Comparison of ENCODE assay signal across 8 mouse cellular contexts in genomic region chr4:33208881-33209841, GRCm38 (mm10). TPM values are rescaled to one million over a fixed set of nuclear protein-coding genes. Genes with fewer than 3 reads are reported as not detected.
A peak's percentile ranks its signal among the peaks of the same experiment; 100 is the strongest.
DNase-seq lines count a peak whose midpoint lies in the region; ATAC-seq and TF ChIP-seq lines count a peak whose summit lies in the region.

Gene Srsf12 (plus strand): TSS chr4:33208991.

- peak within 1 kb of the TSS; percentile 99 for H3K4me2 ChIP-seq in kidney, embryonic 14.5 days (replicated peaks; ENCODE audit: low read depth, low read length)

- peaks cover 8% of the 10 kb centered on the region; the same call in 1 of the 2 replicates for H3K4me1 ChIP-seq in kidney, embryonic 14.5 days (ENCODE audit: control insufficient read depth, insufficient read depth, low read length)
- no peaks in the 10 kb centered on the region for H3K4me1 ChIP-seq in lung, adult 2 months (ENCODE audit: control insufficient read depth, insufficient read depth, low read length)

- peak within 1 kb of the TSS; percentile 72 for H3K4me3 ChIP-seq in kidney, embryonic 14.5 days (ENCODE audit: low read length)
- H3K4me3 ChIP-seq in lung, adult 2 months (replicated peaks; ENCODE audit: extremely low read depth, low read depth, low read length): peak within 1 kb of the TSS; percentile 28

- DNase-seq in kidney, adult 11 months: no peak
- peak; percentile 72 to 75 for DNase-seq in cerebellum, postnatal 14 days
- peak in 1 of 2 experiments; percentile 48 for DNase-seq in layer of hippocampus, adult 18-20 months (ENCODE audit: low spot score in 2 of 2)
- DNase-seq in lung, adult 2 months: peak; percentile 6
- peak; percentile 64 for DNase-seq in thymus, postnatal 14 days

- no peaks in the 10 kb centered on the region for H3K36me3 ChIP-seq in kidney, embryonic 14.5 days (ENCODE audit: control insufficient read depth, insufficient read depth, low read length)

- H3K27ac ChIP-seq in kidney, embryonic 14.5 days (ENCODE audit: low read depth, low read length): no peak within 1 kb of the TSS

- WGBS in kidney, embryonic 14.5 days: 2% methylated on average over 63 of the region's 65 CpGs
- 3% methylated on average over 65 of the region's 65 CpGs for WGBS in lung, adult 2 months

- peaks cover 3% of the 10 kb centered on the region; the same call in 1 of the 2 replicates for H3K9me3 ChIP-seq in kidney, embryonic 14.5 days (ENCODE audit: control insufficient read depth, low read length)

- peak within 1 kb of the TSS; percentile 73 for H3K9ac ChIP-seq in kidney, embryonic 14.5 days (ENCODE audit: low read depth, low read length)

- no peak for TF ChIP-seq POLR2A in lung, adult 2 months (IDR thresholded peaks at IDR 0.05; ENCODE audit: borderline replicate concordance, extremely low read depth, low read depth, low read length)

- no peak for TF ChIP-seq CTCF in lung, adult 2 months (IDR thresholded peaks at IDR 0.05; ENCODE audit: insufficient read depth, low read length)

- ATAC-seq in kidney, embryonic 14.5 days (ENCODE audit: low FRiP score, low TSS enrichment): peak; percentile 75
- ATAC-seq in granulocyte monocyte progenitor cell, adult 5-6 weeks (replicated peaks; ENCODE audit: poor library complexity, severe bottlenecking): peak; percentile 70
- ATAC-seq in neutrophil, adult 5-6 weeks (ENCODE audit: extremely low read depth, insufficient number of reproducible peaks, low FRiP score, poor library complexity, severe bottlenecking): peak; percentile 58; the same call in 1 of the 2 replicates

- H3K27me3 ChIP-seq in kidney, embryonic 14.5 days (ENCODE audit: control insufficient read depth, insufficient read depth, low read length): no peaks in the 10 kb centered on the region

RNA-seq across cellular contexts. Expression of gene Srsf12, which starts in this region (rescaled TPM):
- 4.1 and 5.1 TPM in 2 replicates for polyA plus RNA-seq in kidney, embryonic 14.5 days (2014; fragmentation: Nextera tagmentation; extraction: Ambion mirVana)
- not detected in 2 replicates for total RNA-seq in granulocyte monocyte progenitor cell, adult 5-6 weeks (2014; fragmentation: Nextera tagmentation)
- not detected in 2 replicates for total RNA-seq in granulocyte monocyte progenitor cell, adult 5-6 weeks (2017)
- 10 to 100 TPM; 24.2 to 26.5 TPM for total RNA-seq in layer of hippocampus, adult 18-20 months (2021)
- polyA plus RNA-seq in lung, adult 2 months (2012; rRNA removed): 0.06 and 0.19 TPM in 2 replicates
- 0.12 TPM in 1 of 2 replicates, not detected in the other for total RNA-seq in neutrophil, adult 5-6 weeks (2017)

Comparison
In these comparisons a context has a peak if more than half of its experiments do, and no peak if none do; other contexts are left out.
1. RNA of gene Srsf12 (total RNA-seq): 24.2 to 26.5 TPM in layer of hippocampus, adult 18-20 months; not detected in granulocyte monocyte progenitor cell, adult 5-6 weeks and 0.12 TPM in neutrophil, adult 5-6 weeks; every median in the first group is over 10 times any median in the second.
2. Peak in ATAC-seq in granulocyte monocyte progenitor cell, adult 5-6 weeks; RNA of the gene not detected or under 1 TPM.
3. Peak in DNase-seq and H3K4me3 ChIP-seq in lung, adult 2 months; RNA of the gene not detected or under 1 TPM.
4. Peak in ATAC-seq in neutrophil, adult 5-6 weeks; RNA of the gene not detected or under 1 TPM.
5. Peak in every context shown above with its lines, with median percentiles within 50 percentile points of each other: ATAC-seq.